Mouse (Mus musculus): Measurements from ENCODE around the gene Ypel2.

- no peak for TF ChIP-seq SRF (IDR thresholded peaks at IDR 0.05; ENCODE audit: control insufficient read depth, insufficient read length, low read depth)
- TF ChIP-seq E2F4 (IDR thresholded peaks at IDR 0.05; ENCODE audit: insufficient read depth): no peak
- TF ChIP-seq MAX (IDR thresholded peaks at IDR 0.05; ENCODE audit: low read depth): no peak
- no peak for TF ChIP-seq POLR2AphosphoS2 (IDR thresholded peaks at IDR 0.05; ENCODE audit: insufficient read length, low read depth)
- TF ChIP-seq POLR2A (IDR thresholded peaks at IDR 0.05; ENCODE audit: insufficient read length, low read depth): no peak
- no peak for TF ChIP-seq REST (IDR thresholded peaks at IDR 0.05; ENCODE audit: insufficient read depth, insufficient read length)
- TF ChIP-seq USF1 (IDR thresholded peaks at IDR 0.05; ENCODE audit: low read depth): no peak
- no peak for TF ChIP-seq TCF12 (IDR thresholded peaks at IDR 0.05; ENCODE audit: insufficient read depth, poor library complexity, severe bottlenecking)
- no peak for TF ChIP-seq TCF3 (IDR thresholded peaks at IDR 0.05; ENCODE audit: insufficient read length, low read depth)
Measured at GRCm38 (mm10) chr11:86944539-86944938, 49.0 kb downstream of the Ypel2 start.
